Mouse (Mus musculus): ENCODE results near the gene Rps13.
A peak's percentile ranks its signal among the peaks of the same experiment; 100 is the strongest.
"Not testable (repeated sequence)": the region's sequence is repeated elsewhere in the genome, so short reads cannot be mapped to it uniquely, and the experiment has no call there.

The Rps13 gene

DNA sequence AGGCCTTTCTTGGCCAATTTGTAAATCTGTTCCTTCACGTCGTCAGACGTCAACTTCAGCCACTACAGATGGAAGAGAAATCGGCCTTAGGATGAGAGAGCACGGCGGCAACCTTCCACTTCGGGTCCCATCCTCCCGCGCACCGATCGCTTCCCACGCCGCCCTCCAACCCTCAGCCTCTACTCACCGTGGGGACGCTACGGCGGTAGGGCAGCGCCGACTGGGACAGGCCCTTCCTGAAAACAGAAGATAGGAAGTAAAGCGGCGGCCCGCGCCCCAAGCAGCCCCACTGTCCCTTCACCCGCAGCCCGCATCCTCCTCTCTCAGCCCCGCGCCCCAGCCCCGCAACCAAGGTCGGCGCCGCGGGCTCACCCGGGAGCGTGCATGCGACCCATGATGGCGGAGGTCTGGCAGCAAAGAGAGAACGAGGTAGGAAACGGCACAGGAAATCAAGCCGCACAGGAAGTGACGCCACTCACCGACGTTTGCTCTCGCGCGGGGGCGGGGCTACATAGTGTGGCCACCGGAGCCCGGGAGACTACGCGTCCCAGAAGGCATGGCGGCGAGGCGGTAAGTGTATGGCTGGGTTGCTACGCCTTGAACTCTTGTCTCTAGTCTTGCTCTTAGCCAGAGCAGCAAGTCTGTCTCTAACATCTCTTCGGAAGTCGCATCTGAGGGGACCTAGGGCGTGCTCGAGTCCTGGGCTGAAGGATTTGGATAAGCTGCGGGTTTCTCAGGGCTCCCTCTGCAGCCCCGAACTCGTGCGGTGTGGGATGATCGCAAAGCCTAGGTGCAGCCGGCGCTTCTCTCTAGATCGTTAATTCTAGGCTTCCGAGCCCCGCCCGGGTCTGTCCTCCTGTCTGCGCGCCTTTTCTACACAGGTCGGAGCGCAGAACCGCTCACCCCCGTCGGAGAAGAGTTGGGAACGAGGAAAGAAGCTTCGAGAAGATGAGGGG is at the start of gene Rps13:
TSS of gene Rps13 (minus strand) at position 483 of the 956 bp plus-strand sequence.
- peak; percentile 85 for DNase-seq (ENCODE audit: low read depth)

DNA sequence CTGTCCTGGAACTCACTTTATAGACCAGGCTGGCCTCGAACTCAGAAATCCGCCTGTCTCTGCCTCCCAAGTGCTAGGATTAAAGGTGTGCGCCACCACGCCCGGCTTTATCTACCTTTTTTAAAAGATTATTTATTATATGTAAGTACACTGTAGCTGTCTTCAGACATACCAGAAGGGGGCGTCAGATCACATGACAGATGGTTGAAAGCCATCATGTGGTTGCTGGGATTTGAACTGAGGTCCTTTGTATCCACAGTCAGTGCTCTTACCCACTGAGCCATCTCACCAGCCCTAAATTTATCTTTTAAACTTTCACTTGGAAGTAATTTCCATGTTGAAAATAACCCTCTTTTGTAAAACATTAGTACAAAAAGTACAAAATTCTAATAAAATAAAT is 45.2 kb upstream of the Rps13 start:
- DNase-seq (ENCODE audit: low read depth): not testable (repeated sequence)

DNA sequence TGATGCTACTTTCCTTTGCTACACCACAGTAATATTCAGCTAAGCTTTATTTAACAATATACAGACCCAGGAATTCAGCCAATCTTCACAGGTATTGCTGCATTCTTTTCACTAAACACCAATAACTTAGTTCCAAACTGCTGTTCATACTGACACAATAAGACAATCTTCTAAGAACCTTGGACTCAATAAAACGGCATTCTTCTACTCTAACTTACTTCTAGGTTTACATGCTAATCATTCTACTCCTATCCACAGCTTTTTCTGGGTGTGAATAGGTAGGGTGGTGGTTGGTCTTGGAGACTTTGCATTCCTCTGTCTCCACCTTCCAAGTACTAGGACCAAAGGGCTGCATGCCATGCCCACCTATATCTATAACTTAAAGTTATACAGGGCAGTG is 40.3 kb upstream of the Rps13 start:
- DNase-seq (ENCODE audit: low read depth): no peak

DNA sequence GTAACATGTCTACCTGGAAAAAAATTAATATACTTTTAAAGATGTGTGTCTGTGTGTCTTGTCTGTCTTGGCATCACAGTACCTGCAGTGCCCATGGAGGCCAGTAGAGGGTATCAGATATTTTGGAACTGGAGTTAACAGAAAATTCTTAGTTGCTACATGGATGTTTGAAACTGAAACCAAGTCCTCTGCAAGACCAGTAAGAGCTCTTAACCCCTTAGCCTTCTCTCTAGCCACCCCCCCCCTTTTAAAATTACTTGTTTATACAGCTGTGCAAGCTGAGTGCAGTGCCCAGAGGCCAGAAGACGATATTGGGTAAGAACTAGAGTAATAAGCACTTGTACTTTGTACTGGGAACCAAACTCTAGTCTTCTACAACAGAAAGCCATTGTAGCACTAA is 2.2 kb upstream of the Rps13 start:
- DNase-seq (ENCODE audit: low read depth): peak; percentile 65

DNA sequence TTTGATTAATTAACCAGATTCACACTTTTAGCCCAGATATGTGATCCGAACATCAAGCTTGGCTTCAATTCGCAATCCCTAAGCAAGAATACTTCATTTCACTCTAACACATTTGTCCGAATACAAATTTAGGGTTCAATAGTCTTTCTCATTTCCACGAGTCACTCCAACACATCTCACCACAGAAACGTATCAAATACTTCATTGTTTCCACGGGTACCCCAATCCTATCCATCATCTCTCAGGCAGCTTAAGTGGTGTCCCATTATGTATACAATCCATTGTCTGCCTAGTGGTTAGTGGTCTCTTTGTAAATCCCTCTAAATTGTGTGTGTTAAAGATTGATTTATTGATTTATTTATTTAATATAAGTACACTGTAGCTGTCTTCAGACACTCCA is 1.1 kb upstream of the Rps13 start:
- no peak for DNase-seq (ENCODE audit: low read depth)

DNA sequence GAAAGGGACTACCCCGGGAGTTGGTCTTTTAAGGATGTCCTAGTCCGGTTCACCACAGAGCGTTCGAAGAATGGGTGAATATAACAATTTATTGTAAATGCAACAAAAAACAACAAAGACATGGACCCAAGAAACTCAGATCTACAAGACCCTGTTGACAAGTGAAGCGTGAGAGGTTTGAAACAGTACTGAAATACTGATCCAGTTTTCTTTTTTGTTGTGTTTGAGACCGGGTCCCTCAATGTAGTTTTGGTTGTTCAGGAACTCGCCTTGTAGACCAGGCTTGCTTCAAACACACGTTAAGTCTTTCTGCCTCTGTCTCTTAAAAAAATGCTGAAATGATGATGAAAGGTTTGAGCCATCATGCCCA is 659 bp upstream of the Rps13 start:
- no peak for DNase-seq (ENCODE audit: low read depth)

DNA sequence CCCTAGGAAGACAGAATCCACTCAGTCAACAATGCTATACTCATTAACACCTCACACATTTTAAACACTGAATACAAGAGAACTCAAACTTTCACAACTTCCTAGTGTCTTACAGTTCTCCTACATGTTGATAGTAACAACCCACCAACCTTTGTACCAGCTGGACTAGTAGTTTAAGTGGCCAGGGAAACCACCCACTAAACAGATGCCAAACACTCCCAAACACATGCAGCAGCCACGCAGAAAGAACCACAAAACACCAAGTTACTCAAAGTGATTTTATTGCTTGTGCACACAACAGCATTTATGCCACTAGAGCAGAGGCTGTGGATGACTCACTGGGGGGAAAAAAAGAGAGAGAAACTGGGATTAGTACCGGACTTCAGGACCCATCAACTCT is 2.7 kb downstream of the Rps13 start:
- no peak for DNase-seq (ENCODE audit: low read depth)

DNA sequence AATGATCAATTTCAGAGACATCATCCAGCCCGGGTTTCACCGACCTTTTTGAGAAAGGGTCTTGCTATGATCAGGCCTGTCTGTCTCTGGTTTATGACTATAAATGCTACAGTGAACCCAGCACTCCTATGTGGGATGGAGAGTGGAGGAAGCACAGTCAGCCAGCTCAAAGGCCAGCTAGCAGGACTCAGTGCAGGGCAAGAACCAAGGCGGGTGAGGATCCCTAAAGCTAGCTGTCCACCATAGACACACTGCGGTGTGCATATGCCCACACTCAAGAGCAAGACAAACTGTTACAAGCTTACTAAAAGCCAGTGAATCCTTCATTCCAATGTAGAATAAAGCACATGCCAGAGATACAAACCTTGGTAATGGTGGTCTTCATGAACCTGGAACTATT is 4.1 kb downstream of the Rps13 start:
- no peak for DNase-seq (ENCODE audit: low read depth)

DNA sequence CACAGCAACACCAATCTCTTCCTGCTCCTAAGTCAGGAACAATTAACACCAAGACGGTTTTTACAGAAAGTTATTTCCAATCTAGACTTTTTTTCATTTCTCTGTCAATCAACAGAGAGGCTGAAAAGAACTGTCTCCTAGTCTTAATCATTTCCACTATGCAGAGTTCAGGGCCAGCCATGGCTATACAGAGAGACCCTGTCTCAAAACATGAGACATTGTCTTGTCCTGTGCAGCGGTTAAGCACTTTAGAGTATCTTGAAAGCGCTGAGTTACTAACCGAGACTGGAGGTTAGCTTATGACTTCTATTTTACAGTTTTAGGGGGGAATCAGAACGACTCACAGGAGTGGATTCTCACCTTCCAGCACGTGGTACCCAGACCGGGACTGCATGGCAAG is 5.2 kb downstream of the Rps13 start:
- DNase-seq (ENCODE audit: low read depth): no peak

DNA sequence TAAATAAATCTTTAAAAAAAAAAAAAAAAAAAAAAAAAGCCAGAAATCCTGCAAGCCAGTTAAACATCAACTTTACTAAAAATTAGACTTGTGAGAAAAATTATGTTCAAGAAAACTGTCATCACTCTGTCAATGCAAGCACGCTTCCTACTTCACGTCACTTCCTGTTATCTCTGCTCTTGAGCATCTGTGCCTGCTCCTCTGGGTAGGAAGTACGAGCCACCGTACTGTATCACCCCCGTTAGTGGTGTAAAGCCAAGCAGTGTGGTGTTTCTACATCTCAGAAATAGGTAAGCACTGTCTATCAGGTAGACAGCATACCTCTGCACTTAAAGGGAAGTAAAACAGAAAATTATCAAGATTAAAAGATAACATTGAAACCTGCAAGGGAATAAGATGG is 6.1 kb downstream of the Rps13 start:
- no peak for DNase-seq (ENCODE audit: low read depth)

DNA sequence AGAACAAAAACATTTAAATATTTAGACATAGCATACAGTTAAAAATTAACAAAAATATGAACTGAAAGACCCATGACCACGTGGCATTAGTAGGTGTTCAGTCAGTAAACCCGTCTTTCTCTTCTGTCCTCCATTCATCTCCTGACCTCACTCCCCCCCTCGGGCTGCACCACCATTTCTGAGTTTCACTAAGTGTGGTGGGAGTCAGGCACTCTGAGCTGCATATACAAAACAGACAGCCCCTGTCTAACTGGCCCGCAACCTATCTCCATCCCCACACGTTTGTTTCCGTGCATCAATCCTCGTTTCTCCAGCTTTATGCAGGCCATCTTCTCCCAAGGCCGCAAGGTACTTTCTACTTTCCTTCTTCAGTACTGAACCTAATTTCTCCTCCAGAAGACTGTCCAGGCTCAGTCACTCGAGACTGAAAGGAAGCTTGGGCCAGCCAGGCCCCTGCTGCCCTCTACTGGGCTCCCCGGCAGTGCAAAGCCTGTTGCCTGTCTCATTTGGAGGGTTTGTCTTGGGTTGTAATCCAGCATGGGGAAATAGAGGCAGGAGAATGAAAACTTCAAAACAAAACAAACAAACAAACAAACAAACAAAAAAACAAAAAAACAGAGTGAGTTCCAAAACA is 10.5 kb downstream of the Rps13 start:
- no peak for DNase-seq (ENCODE audit: low read depth)

DNA sequence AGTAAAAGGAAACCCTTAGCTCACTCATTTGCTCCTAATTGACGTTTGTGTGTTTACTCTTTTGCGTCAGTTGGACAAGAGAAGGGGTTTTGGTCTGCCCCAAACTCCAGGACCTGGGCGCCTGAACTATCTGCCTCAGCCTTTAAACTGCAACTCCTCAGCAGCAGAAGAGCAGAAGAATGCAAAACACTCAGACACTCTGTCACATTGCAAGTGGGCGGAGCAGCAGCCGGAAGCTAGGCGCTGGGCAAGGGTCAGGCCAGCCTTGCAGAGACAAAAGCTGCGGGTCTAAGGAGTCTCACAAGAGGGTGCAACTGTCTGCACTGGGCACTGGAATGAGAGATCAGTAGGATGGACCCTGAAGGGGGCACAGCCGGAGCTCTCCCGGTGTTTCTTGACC is 24.5 kb downstream of the Rps13 start:
- DNase-seq (ENCODE audit: low read depth): no peak

DNA sequence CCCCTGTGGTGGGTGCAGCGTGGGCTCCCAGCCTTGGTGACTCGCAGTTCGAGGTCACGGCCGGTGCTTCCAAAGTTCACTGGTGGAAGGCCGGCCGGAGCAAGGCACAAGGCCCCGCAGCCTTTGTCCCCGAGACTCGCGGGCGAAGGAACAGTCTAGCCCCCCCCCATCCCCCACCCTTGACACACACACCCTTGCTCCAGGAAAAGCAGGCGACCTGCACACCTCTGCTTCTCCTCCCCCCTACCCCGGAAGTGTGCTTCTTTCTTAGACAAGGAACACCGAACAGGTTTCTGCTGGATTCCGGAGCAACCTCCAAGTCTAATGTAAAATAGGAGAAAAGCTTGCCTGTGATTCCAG is 25.4 kb downstream of the Rps13 start:
- no peak for DNase-seq (ENCODE audit: low read depth)

DNA sequence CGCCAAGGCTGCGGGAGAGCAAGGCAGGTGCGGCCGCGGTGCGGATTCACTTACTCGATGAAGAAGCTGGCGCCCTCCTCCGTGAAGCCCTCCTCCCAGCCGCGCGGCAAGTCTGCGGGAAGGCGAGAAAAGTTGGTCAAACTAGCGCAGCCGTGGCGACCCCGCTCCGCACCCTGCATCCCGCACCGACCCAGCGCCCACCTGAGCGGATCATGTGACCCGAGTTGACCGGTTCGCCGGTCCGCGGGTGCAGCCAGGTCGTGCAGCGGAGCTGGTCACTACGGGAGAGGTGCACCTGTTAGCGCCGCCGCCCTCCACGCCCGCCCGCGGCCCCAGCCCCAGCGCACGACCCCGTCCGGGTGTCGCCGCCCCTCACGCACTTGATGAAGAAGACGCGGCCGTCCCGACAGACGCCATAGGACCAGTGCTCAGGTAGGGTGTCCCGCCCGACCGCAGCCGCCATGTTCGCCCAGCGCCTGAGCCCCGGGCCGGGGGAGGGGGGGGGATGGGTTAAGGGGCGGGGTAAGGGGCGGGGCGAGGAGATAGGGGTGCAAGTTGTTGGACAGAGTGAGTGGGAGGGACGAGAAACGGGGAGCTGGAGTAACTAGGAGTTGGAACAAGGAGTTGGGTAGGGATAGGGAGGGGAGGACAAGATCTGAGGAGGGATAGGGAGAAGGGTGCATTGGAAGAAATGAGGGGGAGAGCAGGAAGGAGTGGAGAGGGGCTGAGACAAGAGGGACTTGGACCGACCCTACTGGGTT is 25.9 kb downstream of the Rps13 start, which contains the start of gene Plekha7:
TSS of gene Plekha7 (minus strand) at position 506 of the 761 bp plus-strand sequence.
- no peak for DNase-seq (ENCODE audit: low read depth)

DNA sequence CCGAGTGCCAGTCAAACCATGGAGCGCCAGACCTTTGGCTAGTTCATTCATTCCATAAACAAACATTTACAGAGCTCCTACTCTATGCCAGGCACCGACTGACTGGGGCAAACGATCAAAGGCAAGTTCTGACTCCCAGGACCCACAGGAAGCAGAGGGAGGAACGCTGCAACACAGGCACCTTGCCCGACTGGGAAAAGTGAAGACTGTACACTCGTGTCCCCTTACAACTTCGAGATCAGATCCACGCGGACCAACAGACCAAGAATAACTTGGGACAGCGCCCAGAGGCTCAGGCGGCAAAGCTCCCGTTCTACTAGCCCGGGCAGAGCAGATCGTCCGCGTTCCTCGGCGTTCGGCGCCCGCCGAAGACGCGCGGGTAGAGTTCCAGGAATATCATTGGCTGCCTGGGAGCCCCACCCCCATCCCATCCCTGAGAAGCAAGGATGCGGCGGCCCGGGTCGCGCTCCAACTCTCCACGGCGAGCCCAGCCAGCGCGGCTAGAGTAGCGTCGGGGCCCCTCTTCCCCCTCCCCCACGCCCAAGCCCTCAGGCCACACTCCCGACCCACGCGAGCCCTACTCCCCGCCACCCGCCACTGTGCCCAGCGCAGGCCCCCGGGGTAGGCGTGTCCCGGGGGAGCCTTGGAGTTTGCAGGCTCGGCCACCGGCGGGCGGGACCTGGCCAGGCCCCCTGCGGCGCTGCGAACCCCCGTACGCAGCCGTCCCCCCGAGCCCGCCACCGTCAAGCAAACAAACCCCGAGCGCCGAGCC is 26.7 kb downstream of the Rps13 start:
- DNase-seq (ENCODE audit: low read depth): peak; percentile 73

DNA sequence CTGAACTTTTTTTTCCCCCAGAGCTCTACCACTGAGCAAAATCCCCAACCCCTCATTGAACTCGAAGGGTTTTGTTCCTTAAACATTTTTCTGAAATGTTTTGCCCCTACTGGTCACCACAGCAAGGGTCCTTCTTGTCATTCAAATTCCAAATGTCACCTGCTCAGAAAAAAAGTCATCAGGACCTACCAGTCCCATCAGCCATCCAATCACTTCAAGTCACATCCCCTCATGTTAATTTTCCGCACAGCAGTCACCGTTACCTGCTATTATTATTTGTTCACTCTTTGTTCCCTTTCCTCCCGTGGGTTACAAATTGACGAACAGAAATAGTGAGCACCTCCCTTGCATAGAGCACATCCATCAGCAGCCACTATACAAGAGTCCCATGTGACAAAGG is 27.4 kb downstream of the Rps13 start:
- DNase-seq (ENCODE audit: low read depth): no peak

DNA sequence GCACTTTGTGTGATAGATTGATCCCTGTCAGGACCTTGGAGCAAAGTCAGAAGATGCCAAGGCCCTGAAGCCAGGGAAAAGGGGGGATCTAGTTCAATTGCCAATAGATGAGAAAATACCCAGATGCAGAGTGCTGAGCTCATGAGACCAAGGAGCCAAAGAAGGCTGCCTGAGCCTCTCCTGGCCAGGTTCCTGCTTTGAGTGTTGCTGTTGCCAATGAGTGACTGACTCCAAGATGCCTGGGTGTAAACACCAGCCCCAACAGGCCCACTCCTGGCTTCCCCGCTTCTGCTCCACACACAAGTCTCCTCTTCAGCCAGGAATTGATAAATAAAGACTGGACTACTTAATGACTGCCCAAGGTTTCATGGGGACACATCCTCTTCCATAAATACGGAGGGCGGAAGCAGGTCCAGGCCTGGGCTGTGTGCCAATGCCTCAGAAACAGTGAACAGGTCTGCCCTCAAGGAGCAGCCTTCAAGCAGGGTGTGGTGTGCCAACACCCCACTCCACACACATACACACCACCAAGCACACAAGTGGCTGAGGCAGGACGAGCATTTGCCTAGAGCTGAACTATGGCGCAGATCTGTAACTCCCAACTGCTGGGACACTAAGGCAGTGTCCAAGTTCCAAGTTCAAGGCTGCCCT is 32.2 kb downstream of the Rps13 start:
- DNase-seq (ENCODE audit: low read depth): no peak

DNA sequence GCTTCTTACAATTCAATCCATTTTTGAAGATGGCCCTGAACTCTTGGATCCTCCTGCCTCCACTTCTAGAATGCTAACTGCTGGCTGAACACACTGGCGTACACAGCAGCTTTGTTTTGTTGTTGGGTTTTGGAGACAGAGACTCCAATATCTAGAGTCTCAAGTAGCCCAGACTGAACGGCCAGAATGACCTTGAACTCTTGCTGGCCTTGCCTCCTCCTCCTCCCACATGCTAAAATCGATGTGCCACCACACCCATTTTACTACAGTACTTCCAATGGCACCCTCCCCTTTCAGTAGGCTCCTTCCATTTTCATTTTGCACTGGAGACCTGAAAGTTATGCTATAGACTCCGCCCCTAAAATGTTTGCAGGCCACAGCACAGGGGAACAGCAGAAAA is 32.9 kb downstream of the Rps13 start:
- DNase-seq (ENCODE audit: low read depth): no peak

DNA sequence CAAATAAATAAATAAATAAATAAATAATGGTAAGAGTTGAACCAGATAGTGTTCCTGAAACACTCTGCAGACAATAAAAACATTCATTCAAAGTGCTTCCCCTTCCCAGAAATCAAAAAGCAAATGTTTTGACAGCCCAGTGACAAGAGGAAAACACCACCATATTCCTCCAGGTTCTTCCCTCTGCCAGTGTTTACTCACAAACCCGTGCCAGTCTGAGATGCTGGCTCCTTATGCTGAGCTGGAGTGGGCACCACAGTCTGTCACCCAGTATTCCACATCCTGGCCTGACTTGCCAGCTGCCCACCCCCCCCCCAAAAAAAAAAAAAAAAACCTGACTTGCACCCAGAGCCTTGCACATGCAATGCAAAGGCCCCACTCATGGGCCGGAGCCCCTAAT is 35.1 kb downstream of the Rps13 start:
- DNase-seq (ENCODE audit: low read depth): no peak

DNA sequence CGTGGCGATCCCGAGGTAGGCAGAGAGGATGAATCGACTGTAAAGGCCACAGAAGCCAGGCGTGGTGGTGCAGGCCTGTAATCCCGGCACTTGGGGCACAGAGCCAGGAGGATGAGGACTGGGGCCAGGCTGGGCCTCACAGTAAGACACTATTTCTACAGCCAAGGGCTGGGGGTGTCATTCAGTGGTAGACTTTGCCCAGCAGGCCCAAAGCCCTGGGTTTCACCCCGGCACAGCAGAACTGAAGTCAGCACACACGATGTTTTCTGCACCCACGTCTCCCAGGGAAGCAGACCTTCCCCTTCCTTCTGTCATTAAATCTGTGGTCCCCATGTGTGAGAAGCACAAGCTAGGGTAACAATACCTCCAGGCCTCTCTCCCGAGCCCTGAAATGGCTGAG is 35.6 kb downstream of the Rps13 start:
- no peak for DNase-seq (ENCODE audit: low read depth)

DNA sequence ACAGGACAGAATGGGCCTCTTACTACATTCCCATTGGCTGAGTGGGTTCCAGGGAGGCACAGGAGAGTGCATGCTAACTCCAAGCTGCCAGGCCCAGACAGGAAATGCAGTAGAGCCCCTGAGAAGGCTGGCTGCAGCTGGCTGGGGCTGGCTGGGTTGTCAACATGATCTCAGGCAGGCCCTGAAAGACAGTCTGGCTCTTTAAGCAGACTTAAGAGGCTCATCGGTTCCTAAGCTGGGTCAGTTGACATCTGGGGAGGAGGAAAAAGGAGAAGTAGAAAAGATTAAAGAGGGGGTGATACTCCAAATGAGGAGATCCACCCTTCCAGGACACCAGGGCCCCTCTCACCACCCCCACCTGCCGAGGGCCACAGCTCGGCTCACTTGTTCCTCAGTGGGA is 39.0 kb downstream of the Rps13 start:
- no peak for DNase-seq (ENCODE audit: low read depth)

DNA sequence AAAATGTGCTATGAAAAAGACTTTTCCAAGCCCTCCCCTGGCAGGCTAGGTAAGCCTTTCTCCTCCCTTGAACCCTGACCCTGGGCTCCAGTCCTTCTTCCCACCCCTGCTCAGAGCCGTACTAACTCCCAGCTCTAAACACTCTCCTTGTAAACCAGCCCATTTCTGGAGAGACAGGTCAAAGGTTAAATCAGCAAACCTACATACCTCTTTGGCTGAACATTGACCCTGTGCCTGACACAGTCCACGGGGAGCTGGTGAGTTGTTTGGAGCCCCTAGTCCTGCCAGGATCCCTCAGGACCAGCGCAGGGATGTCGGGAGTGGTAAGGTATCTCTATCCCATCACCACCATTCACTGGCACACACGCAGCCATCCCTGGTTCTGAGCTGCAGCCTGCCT is 41.6 kb downstream of the Rps13 start:
- DNase-seq (ENCODE audit: low read depth): no peak
